Mouse (Mus musculus) intestine, embryonic 14.5 days (tissue): ENCODE data around the gene Ap1g2. TPM values are rescaled to one million over a fixed set of nuclear protein-coding genes. Genes with fewer than 3 reads are reported as not detected.

ENCODE experiments used
- ATAC-seq: fragments of 200-750 bp; cut with Nextera tagmentation; replicated peaks from 2 replicates; pipeline ENCODE4 v1.8.0; 2017; ENCODE audit warnings: low read depth, moderate number of reproducible peaks, moderate TSS enrichment, moderate library complexity; ENCODE audit not compliant: low FRiP score, low TSS enrichment
- DNase-seq: peaks from one replicate; pipeline ENCODE4 v3.0.0-alpha.2; 2018; ENCODE audit warnings: low spot score
- H3K27ac ChIP-seq: fragments of 300-500 bp; sonication (generic); 2 replicates; pipeline ENCODE4 v1.5.1; 2014; ENCODE audit warnings: low read depth, mild to moderate bottlenecking, control low read depth
- H3K27me3 ChIP-seq: fragments of 300-500 bp; sonication (generic); replicated peaks from 2 replicates; pipeline ENCODE4 v1.6.1; 2014; ENCODE audit warnings: low read length, control low read depth; ENCODE audit not compliant: control insufficient read depth, insufficient read depth
- H3K36me3 ChIP-seq: fragments of 300-500 bp; sonication (generic); 2 replicates; pipeline ENCODE4 v1.6.1; 2014; ENCODE audit warnings: low read length, control low read depth; ENCODE audit not compliant: control insufficient read depth, insufficient read depth
- H3K4me1 ChIP-seq: fragments of 300-500 bp; sonication (generic); replicated peaks from 2 replicates; pipeline ENCODE4 v1.6.1; 2014; ENCODE audit warnings: low read length, control low read depth, mixed read lengths; ENCODE audit not compliant: control insufficient read depth, insufficient read depth
- H3K4me2 ChIP-seq: fragments of 300-500 bp; sonication (generic); 2 replicates; pipeline ENCODE4 v1.6.1; 2014; ENCODE audit warnings: low read length
- H3K4me3 ChIP-seq: fragments of 300-500 bp; sonication (generic); 2 replicates; pipeline ENCODE4 v1.5.1; 2014; ENCODE audit warnings: low read depth, low read length, control low read depth, mixed read lengths
- H3K9ac ChIP-seq: fragments of 300-500 bp; sonication (generic); 2 replicates; pipeline ENCODE4 v1.6.1; 2014; ENCODE audit warnings: mild to moderate bottlenecking, low read length
- H3K9me3 ChIP-seq: fragments of 300-500 bp; sonication (generic); 2 replicates; pipeline ENCODE4 v1.6.1; 2016; ENCODE audit warnings: low read length, control low read depth; ENCODE audit not compliant: control insufficient read depth
- WGBS: fragments of 180-500 bp; shearing (Covaris S2); extraction: QIAGEN DNeasy Blood & Tissue Kit; methylation state at CpG from one replicate; pipeline ENCODE4 v1.1.7; 2014; 5-methylcytosine and 5-hydroxymethylcytosine counted together
- polyA plus RNA-seq: library from polyadenylated mRNA; unstranded; fragments of >200 nt; fragmentation: Nextera tagmentation; extraction: Ambion mirVana; gene quantifications from 2 replicates; pipeline ENCODE4 v1.2.1, GENCODE M21; 2014

Gene Ap1g2
- polyA plus RNA-seq, 1 experiment from 2014 or later, result 49.8 TPM

GRCm38 (mm10) chr14:55089199-55089947 lies 17.0 kb downstream of the Ap1g2 start:
- Histone ChIP-seq H3K4me2 (no peak overlapping the region), H3K9me3 (no peaks in the 10 kb centered on the region), H3K4me3 (no peak overlapping the region), H3K9ac (no peak overlapping the region), H3K4me1 (peaks cover 23% of the 10 kb centered on the region), H3K27me3 (no peaks in the 10 kb centered on the region), H3K36me3 (no peaks in the 10 kb centered on the region), H3K27ac (0 out of 2 replicates have a peak overlapping the region, but pooled peaks have one; percentile 6)
- no peak for ATAC-seq
- DNase-seq, result no peak
- WGBS, result 45% methylated on average over 13 of the region's 13 CpGs

GRCm38 (mm10) chr14:55086009-55086514 lies 20.3 kb downstream of the Ap1g2 start:
- peaks cover 15% of the 10 kb centered on the region for H3K4me1 ChIP-seq
- no peak overlapping the region for H3K9ac ChIP-seq
- H3K36me3 ChIP-seq, result no peaks in the 10 kb centered on the region
- 85% methylated on average over 6 of the region's 6 CpGs for WGBS
- no peak overlapping the region for H3K4me3 ChIP-seq
- DNase-seq (no peak), ATAC-seq (no peak)
- no peaks in the 10 kb centered on the region for H3K27me3 ChIP-seq
- H3K27ac ChIP-seq, result no peak overlapping the region
- no peak overlapping the region for H3K4me2 ChIP-seq
- H3K9me3 ChIP-seq, result no peaks in the 10 kb centered on the region

GRCm38 (mm10) chr14:55085324-55086008 lies 20.9 kb downstream of the Ap1g2 start:
- no peak overlapping the region for H3K4me2 ChIP-seq
- no peak overlapping the region for H3K4me3 ChIP-seq
- peaks cover 13% of the 10 kb centered on the region for H3K4me1 ChIP-seq
- DNase-seq, result no peak
- H3K27ac ChIP-seq, result no peak overlapping the region
- whole genome bisulfite sequencing, result 52% methylated on average over 9 of the region's 9 CpGs
- H3K36me3 ChIP-seq, result no peaks in the 10 kb centered on the region
- no peak for ATAC-seq
- no peak overlapping the region for H3K9ac ChIP-seq
- no peaks in the 10 kb centered on the region for H3K27me3 ChIP-seq
- no peaks in the 10 kb centered on the region for H3K9me3 ChIP-seq

- 70% methylated on average over 6 of the region's 6 CpGs for whole genome bisulfite sequencing
- Histone ChIP-seq H3K4me1 (peaks cover 7% of the 10 kb centered on the region; the same call in 1 of the 2 replicates), H3K9ac (no peak overlapping the region), H3K9me3 (no peaks in the 10 kb centered on the region), H3K36me3 (no peaks in the 10 kb centered on the region), H3K27me3 (no peaks in the 10 kb centered on the region), H3K27ac (no peak overlapping the region), H3K4me3 (no peak overlapping the region), H3K4me2 (no peak overlapping the region)
- no peak for DNase-seq
- no peak for ATAC-seq
These were observed 22.9 kb downstream of the Ap1g2 start for GRCm38 (mm10) chr14:55083481-55083880.

GRCm38 (mm10) chr14:55081105-55081504 lies 25.3 kb downstream of the Ap1g2 start:
- Histone ChIP-seq H3K4me3 (no peak overlapping the region), H3K36me3 (no peaks in the 10 kb centered on the region), H3K27me3 (no peaks in the 10 kb centered on the region), H3K27ac (no peak overlapping the region), H3K4me2 (no peak overlapping the region), H3K9ac (no peak overlapping the region), H3K9me3 (no peaks in the 10 kb centered on the region), H3K4me1 (peaks cover 13% of the 10 kb centered on the region; the same call in 1 of the 2 replicates)
- no peak for DNase-seq
- no peak for ATAC-seq
- whole genome bisulfite sequencing, result 32% methylated on average over 5 of the region's 5 CpGs

- Histone ChIP-seq H3K27ac (no peak overlapping the region), H3K9ac (no peak overlapping the region), H3K27me3 (no peaks in the 10 kb centered on the region), H3K4me1 (peaks cover 13% of the 10 kb centered on the region; the same call in 1 of the 2 replicates), H3K36me3 (no peaks in the 10 kb centered on the region), H3K4me2 (peak overlapping the region; percentile 47; the same call in 1 of the 2 replicates), H3K4me3 (no peak overlapping the region), H3K9me3 (no peaks in the 10 kb centered on the region)
- DNase-seq (peak; percentile 94), ATAC-seq (peak; percentile 38)
- WGBS, result 13% methylated on average over 8 of the region's 8 CpGs
These were observed 27.0 kb downstream of the Ap1g2 start for GRCm38 (mm10) chr14:55079214-55079970.

GRCm38 (mm10) chr14:55078366-55078989 lies 27.9 kb downstream of the Ap1g2 start:
- ATAC-seq (no peak), DNase-seq (peak; percentile 66)
- Histone ChIP-seq H3K9ac (0 out of 2 replicates have a peak overlapping the region, but pooled peaks have one; percentile 8), H3K9me3 (no peaks in the 10 kb centered on the region), H3K4me3 (peak overlapping the region; percentile 16; the same call in 1 of the 2 replicates), H3K4me2 (peak overlapping the region; percentile 47), H3K27ac (no peak overlapping the region), H3K4me1 (peaks cover 13% of the 10 kb centered on the region; the same call in 1 of the 2 replicates), H3K36me3 (no peaks in the 10 kb centered on the region), H3K27me3 (no peaks in the 10 kb centered on the region)
- 8% methylated on average over 23 of the region's 23 CpGs for WGBS
